Mouse (Mus musculus): ENCODE data around the gene Calcoco1. TPM values are rescaled to one million over a fixed set of nuclear protein-coding genes. Genes with fewer than 3 reads are reported as not detected.

Calcoco1 gene
- polyA plus RNA-seq, 1 experiment from 2014 or later = 26.0 TPM

DNA sequence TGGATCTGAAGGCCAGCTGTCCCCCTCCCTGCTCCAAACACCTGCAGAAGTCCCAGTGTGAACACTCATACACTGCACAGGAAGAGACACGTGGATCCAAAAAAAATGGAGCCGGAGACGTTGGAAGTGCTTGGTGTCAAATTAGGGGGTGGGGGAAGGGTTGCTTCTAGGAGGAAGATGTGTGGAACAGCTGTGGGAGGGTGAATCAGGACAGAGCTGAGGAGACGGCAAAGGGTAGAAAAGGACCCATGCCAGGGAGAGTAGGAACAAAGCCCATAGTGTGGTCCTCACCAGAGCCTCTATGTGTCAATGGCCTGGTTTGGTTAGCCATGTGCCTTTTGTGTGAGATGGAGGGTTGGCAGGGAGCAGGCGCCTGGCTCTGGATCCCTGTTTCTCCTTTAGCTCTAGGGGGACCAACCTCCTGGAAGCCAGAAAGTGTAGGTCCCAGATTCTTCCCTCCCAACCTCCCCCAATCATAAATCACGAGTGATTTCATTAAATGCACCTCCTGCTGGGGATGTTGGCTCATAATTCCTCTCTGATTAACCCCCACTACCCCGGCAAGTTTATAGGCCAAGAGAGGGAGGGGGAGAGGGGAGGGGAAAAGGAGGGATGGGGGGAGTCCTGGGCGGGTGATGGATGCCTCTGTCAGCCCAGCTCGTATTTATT is 16.6 kb downstream of the Calcoco1 start:
- Histone ChIP-seq H3K9me3 (replicated peaks) (no peaks in the 10 kb centered on the region), H3K27ac (replicated peaks) (no peak overlapping the region), H3K36me3 (peaks cover 40% of the 10 kb centered on the region), H3K4me1 (peaks cover 18% of the 10 kb centered on the region), H3K27me3 (ENCODE audit: low read depth, poor library complexity, severe bottlenecking) (peaks cover 99% of the 10 kb centered on the region), H3K4me3 (no peak overlapping the region)
- 68% methylated on average over 9 of the region's 9 CpGs for WGBS
- no peak for DNase-seq (ENCODE audit: low spot score)

DNA sequence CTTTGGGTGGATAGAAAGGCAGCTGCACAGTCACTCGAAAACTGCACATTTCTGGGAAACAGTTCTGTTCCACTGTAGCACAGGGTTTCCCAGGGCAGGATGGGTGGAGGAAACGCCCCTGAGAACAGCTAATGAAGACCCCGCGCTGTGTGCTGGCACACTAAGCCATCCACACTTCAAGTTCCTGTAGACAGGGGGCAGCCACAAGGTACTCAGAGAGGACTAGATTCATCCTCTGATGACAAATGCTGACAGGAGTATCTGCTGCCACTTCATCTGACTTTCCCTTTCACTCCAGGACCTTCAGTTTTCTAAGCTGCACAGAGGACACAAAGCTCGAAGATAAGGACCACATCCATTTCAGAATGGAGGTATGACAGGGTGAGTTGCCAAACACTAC is 17.2 kb downstream of the Calcoco1 start:
- no peak for DNase-seq (ENCODE audit: low spot score)
- Histone ChIP-seq H3K27me3 (ENCODE audit: low read depth, poor library complexity, severe bottlenecking) (peaks cover 98% of the 10 kb centered on the region), H3K36me3 (peaks cover 34% of the 10 kb centered on the region), H3K4me3 (no peak overlapping the region), H3K4me1 (peaks cover 23% of the 10 kb centered on the region), H3K9me3 (replicated peaks) (no peaks in the 10 kb centered on the region), H3K27ac (replicated peaks) (no peak overlapping the region)
- WGBS = 74% methylated on average over 5 of the region's 5 CpGs

DNA sequence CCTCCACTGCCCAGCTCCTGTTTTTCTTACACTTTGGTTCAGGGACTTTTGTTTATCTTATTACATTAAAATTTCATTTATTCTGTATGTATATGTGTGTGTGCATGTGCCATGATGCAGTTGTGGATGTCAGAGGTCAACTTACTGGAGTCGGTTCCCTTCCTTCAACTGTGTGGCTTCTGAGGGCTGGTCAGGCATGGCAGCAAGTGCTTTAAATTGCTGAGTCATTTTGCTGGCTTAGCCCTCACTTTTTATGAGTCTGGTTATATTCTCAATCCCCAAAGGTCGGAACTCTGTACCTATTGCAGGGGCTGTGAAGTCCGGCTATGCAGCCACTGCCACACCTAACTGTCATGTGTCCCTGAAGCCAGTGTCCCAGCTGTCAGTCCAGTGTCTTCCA is 19.0 kb downstream of the Calcoco1 start:
- H3K27me3 ChIP-seq (ENCODE audit: low read depth, poor library complexity, severe bottlenecking) = peaks cover 98% of the 10 kb centered on the region
- no peak overlapping the region for H3K27ac ChIP-seq (replicated peaks)
- no peaks in the 10 kb centered on the region for H3K9me3 ChIP-seq (replicated peaks)
- WGBS = 84% methylated on average over 3 of the region's 3 CpGs
- no peak overlapping the region for H3K4me3 ChIP-seq
- no peak for DNase-seq (ENCODE audit: low spot score)
- peaks cover 38% of the 10 kb centered on the region for H3K4me1 ChIP-seq
- peaks cover 16% of the 10 kb centered on the region for H3K36me3 ChIP-seq

DNA sequence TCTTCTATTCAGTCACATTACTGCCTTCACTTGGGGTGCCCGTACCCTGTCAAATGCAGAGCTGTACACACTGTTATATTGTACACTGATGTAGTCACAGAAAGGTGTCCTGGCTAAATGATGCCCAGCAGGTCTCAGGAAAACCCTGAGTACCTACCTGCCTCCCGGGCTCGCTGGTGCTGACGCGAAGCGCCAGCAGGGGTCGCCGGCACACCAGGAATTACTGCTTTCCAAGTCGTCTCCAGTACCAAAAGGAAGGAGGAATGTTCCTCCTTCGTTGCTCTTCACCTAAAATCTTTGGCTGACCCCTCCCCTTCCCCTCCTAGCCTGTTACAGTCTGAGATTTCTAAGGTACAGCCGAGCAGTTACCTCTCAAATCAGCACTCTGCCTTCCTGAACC is 23.8 kb downstream of the Calcoco1 start:
- peak; percentile 79 for DNase-seq (ENCODE audit: low spot score)
- no peaks in the 10 kb centered on the region for H3K9me3 ChIP-seq (replicated peaks)
- H3K4me1 ChIP-seq = peaks cover 50% of the 10 kb centered on the region
- no peaks in the 10 kb centered on the region for H3K36me3 ChIP-seq
- peaks cover 99% of the 10 kb centered on the region for H3K27me3 ChIP-seq (ENCODE audit: low read depth, poor library complexity, severe bottlenecking)
- 3% methylated on average over 11 of the region's 11 CpGs for WGBS
- H3K4me3 ChIP-seq = no peak overlapping the region
- H3K27ac ChIP-seq (replicated peaks) = no peak overlapping the region

DNA sequence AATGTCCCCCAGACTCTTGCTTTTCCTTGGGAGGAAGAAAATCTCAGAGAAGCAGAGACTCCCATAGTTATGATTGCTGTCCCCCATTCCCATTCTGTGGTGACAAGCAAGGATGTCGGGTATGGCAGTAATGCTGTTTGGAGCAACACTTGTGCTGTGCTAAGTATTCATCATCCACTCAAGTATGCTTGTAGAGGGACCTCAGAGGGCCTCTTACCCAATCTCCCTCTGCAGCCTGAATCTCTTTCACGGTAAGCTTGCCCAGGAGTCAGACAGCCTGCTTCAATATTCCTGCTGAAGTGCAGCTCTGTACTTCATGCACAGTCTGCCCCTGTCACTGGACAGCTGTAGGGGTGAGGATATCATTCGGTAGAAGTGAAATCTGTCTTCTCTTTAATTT is 25.1 kb downstream of the Calcoco1 start:
- Histone ChIP-seq H3K36me3 (no peaks in the 10 kb centered on the region), H3K27me3 (ENCODE audit: low read depth, poor library complexity, severe bottlenecking) (peaks cover 97% of the 10 kb centered on the region), H3K27ac (replicated peaks) (no peak overlapping the region), H3K4me3 (no peak overlapping the region), H3K9me3 (replicated peaks) (no peaks in the 10 kb centered on the region), H3K4me1 (peaks cover 63% of the 10 kb centered on the region)
- DNase-seq (ENCODE audit: low spot score) = no peak
- 46% methylated on average over 3 of the region's 3 CpGs for WGBS

DNA sequence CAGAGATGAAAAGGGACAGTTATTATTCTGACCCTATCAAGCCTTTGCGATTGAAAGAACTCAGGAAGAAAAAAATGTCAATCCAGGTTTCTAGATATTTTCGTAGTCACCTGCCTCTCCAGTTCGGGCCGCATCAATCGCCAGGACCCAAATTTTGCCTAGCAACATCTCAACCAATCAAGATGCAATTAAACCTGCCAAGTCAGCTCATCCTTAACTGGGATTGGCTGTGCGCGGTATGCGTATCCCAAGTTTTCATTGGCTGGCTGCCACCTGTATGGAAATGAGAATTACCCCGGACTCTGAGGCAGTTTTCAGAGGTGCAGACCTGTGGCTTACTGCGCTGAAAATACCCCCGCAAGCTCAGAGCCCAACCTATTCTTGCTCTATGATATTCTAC is 28.4 kb downstream of the Calcoco1 start:
- 1% methylated on average over 11 of the region's 11 CpGs for WGBS
- H3K4me3 ChIP-seq = peak overlapping the region; percentile 56

DNA sequence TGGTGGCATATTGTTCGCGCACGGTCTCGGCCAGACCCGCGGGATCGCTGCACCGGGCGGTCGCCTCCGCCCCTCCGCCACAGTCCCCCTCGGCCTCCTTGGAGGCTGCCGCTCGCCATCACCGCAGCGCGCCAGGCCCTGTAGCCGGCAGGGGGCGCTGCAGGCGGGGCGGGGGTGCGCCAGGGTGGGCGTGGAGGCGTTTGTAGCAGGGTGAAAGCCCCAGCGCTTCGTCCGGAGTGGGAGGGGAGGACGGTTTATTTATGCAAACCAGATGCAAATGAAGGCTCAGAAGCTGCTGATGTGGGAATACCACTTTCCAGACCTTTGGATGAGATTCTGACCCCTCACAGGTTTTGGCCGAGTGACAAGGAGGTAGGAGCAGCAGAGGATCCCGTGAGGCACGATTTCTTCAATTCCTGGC is 29.0 kb downstream of the Calcoco1 start:
- H3K27ac ChIP-seq (replicated peaks) = peak overlapping the region; percentile 67
- DNase-seq (ENCODE audit: low spot score) = peak; percentile 87
- peaks cover 45% of the 10 kb centered on the region for H3K4me1 ChIP-seq
- H3K27me3 ChIP-seq (ENCODE audit: low read depth, poor library complexity, severe bottlenecking) = peaks cover 87% of the 10 kb centered on the region
- 0% methylated on average over 32 of the region's 32 CpGs for WGBS
- no peaks in the 10 kb centered on the region for H3K9me3 ChIP-seq (replicated peaks)
- H3K36me3 ChIP-seq = no peaks in the 10 kb centered on the region
- peak overlapping the region; percentile 56 for H3K4me3 ChIP-seq

More for the DNA sequence above, 28.4 kb downstream of the Calcoco1 start:
- no peaks in the 10 kb centered on the region for H3K9me3 ChIP-seq (replicated peaks)
- peaks cover 50% of the 10 kb centered on the region for H3K4me1 ChIP-seq
- peak; percentile 54 for DNase-seq (ENCODE audit: low spot score)
- H3K27ac ChIP-seq (replicated peaks) = no peak overlapping the region
- peaks cover 88% of the 10 kb centered on the region for H3K27me3 ChIP-seq (ENCODE audit: low read depth, poor library complexity, severe bottlenecking)
- no peaks in the 10 kb centered on the region for H3K36me3 ChIP-seq

DNA sequence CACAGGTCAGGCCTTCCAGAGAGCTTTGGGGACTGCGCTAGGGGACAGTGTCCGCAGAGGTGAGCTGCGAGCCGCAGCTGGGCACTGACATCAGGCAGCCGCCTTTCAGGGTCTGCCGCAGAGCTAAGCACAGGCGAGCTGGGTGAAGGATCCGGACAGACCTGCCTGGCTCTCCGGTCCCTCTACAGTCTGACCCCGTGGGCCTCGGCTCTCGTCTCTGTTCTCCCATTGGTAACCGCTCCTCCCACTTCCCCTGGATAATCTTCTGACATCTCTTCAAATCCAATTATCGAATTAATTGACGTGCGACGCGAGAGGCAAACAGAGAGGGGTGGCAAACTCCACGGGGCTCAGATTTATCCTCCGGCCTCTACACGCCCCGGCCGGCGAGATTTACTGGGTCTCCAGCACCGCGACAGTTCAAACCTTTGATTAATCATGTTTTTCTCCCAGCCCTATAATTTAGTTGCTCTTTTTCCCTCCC is 29.6 kb downstream of the Calcoco1 start:
- Histone ChIP-seq H3K9me3 (replicated peaks) (no peaks in the 10 kb centered on the region), H3K4me3 (peak overlapping the region; percentile 56), H3K27ac (replicated peaks) (peak overlapping the region; percentile 67), H3K4me1 (peaks cover 45% of the 10 kb centered on the region), H3K27me3 (ENCODE audit: low read depth, poor library complexity, severe bottlenecking) (peaks cover 87% of the 10 kb centered on the region), H3K36me3 (no peaks in the 10 kb centered on the region)
- under 1% methylated on average over 26 of the region's 26 CpGs for WGBS
- DNase-seq (ENCODE audit: low spot score) = peak; percentile 62

DNA sequence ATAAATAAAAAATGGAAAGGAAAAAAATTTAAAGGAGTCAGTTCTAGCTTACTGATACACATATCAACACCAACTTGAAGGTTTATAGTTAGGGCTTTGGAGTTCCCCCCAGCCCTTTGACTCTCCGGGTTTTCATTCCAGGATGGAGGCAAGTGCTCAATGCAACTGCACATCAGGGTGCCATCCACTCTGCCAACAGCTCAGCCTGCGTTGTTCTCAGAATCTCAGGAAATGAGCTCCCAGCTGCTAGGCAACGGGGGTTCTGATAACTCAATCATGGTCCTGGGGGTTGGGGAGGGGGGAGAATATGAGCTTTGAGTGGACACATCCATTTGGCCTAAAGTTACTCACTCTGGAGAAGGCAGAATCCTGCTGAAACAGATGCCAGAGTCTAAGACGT is 36.2 kb downstream of the Calcoco1 start:
- Histone ChIP-seq H3K4me1 (peaks cover 22% of the 10 kb centered on the region), H3K27me3 (ENCODE audit: low read depth, poor library complexity, severe bottlenecking) (peaks cover 67% of the 10 kb centered on the region), H3K4me3 (no peak overlapping the region), H3K9me3 (replicated peaks) (no peaks in the 10 kb centered on the region), H3K27ac (replicated peaks) (no peak overlapping the region), H3K36me3 (no peaks in the 10 kb centered on the region)
- WGBS = 9% methylated on average over 4 of the region's 4 CpGs
- no peak for DNase-seq (ENCODE audit: low spot score)

DNA sequence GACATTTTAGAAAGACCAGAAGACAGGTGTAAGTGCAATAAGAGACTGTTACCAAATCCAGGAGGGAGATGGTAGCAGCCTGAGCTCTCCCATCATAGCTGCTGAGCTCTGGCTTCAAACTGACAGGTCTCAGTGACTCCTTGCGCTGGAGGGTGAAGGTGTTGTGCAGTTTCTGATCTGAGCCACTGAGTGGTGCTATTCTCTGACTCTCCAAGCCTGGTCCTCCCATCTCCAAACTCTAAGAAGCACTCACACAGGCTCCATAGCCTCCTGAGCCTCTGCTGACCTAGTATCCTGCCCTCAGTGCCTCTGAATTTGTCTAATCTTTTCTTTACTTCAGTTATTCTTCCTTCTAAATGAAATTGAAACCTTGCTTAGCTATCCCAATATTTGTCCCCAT is 38.3 kb downstream of the Calcoco1 start:
- WGBS = 25% methylated on average over 1 of the region's 1 CpGs
- Histone ChIP-seq H3K4me3 (no peak overlapping the region), H3K4me1 (peaks cover 20% of the 10 kb centered on the region), H3K36me3 (no peaks in the 10 kb centered on the region), H3K27me3 (ENCODE audit: low read depth, poor library complexity, severe bottlenecking) (peaks cover 56% of the 10 kb centered on the region), H3K9me3 (replicated peaks) (no peaks in the 10 kb centered on the region), H3K27ac (replicated peaks) (no peak overlapping the region)
- DNase-seq (ENCODE audit: low spot score) = no peak

DNA sequence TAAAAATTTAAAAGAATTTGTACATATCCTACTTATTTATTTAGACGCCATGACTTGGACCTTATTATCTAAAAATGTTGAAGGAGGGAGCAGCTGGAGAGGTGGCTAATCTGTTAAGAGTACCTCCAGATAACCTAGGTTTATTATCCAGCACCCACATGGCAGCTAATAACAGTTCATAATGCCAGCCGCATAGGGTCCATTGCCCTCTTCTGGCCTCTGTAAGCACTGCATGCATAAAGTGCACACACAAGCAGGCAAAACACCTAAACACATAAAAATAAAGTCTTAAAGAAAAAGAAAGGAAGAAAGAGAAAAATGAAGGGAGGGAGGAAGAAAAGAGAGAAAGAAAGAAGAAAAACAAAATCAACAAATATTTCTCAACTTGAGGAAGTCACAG is 45.6 kb downstream of the Calcoco1 start:
- 89% methylated on average over 2 of the region's 2 CpGs for WGBS

DNA sequence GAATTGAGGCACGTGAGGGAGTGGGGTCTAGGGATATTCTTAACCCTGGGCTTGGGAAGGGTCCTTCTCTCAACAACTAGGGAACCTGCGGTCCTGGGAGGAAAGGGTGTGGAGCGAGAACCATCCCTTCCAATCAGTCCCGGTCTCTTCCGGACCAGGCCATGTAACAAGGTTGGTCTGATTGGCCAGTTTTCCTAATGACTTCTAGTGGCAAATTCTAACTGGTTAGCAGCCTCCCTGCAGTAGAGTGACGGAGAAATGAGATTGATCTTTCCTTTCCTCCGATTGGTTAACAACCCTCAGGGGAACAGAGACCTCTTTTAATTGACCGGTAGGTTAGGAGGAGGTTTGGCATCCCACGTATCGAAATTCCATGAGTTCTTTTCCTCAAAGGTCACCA is 48.4 kb downstream of the Calcoco1 start:
- H3K4me3 ChIP-seq = peak overlapping the region; percentile 84
- peak; percentile 65 for DNase-seq (ENCODE audit: low spot score)
- H3K4me1 ChIP-seq = peaks cover 52% of the 10 kb centered on the region
- no peaks in the 10 kb centered on the region for H3K27me3 ChIP-seq (ENCODE audit: low read depth, poor library complexity, severe bottlenecking)
- WGBS = 3% methylated on average over 10 of the region's 10 CpGs
- no peaks in the 10 kb centered on the region for H3K9me3 ChIP-seq (replicated peaks)
- peaks cover 10% of the 10 kb centered on the region for H3K36me3 ChIP-seq
- H3K27ac ChIP-seq (replicated peaks) = peak overlapping the region; percentile 100

More for the DNA sequence above, 45.6 kb downstream of the Calcoco1 start:
- DNase-seq (ENCODE audit: low spot score) = no peak
- no peak overlapping the region for H3K4me3 ChIP-seq
- no peak overlapping the region for H3K27ac ChIP-seq (replicated peaks)
- 0 out of 2 replicates have a peak, but pooled peaks cover 4% of the 10 kb centered on the region for H3K27me3 ChIP-seq (ENCODE audit: low read depth, poor library complexity, severe bottlenecking)
- no peaks in the 10 kb centered on the region for H3K9me3 ChIP-seq (replicated peaks)
- no peaks in the 10 kb centered on the region for H3K36me3 ChIP-seq
- peaks cover 31% of the 10 kb centered on the region for H3K4me1 ChIP-seq

DNA sequence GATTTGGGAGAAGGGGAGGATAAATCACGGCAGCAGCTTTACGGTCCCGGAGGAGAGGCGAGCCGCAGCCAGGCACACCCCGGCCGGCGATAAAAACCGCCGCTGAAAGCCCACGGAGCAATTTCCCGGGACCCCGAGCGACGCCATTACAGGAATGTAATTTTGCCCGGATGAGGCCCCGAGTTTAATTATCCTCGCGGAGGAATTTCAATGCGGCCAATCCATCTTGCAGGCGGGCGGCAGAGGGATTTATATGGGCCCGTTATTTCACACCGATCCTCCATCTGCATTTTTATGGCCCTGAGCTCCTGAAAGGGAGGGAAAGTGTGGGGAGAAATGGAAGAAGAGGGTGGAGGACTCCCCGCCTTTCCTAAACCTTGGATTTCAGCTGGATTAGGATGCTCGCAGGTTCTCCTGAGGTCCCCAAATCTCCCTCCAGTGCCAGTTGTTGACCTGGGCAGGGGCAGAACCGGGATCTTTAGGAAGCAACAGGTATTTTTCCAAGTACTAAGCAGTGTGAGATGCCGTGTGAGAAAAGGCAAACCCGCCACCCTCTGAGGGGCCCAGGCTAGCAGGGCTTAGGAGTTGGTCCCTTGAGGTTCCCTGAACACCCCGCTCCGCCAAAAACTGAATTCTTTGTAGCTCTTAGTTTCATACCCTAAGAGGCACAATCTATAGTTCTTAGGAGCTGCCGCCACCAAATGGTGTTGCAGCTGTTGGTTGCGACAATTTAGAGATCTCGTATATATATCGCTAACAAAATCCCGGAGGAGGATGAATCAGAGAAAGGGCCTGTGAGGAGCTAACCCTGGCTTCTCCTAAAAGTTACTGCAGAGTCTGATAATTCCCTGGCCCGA is 49.5 kb downstream of the Calcoco1 start, which contains the start of gene Atp5g2:
Atp5g2 (minus strand) TSS at position 138 of the 857 bp plus-strand sequence.
- 2% methylated on average over 37 of the region's 37 CpGs for WGBS
- peak within 1 kb of the TSS; percentile 84 for H3K4me3 ChIP-seq
- H3K4me1 ChIP-seq = peaks cover 52% of the 10 kb centered on the region
- no peaks in the 10 kb centered on the region for H3K9me3 ChIP-seq (replicated peaks)
- no peaks in the 10 kb centered on the region for H3K27me3 ChIP-seq (ENCODE audit: low read depth, poor library complexity, severe bottlenecking)
- DNase-seq (ENCODE audit: low spot score) = no peak
- H3K27ac ChIP-seq (replicated peaks) = peak within 1 kb of the TSS; percentile 100
- peaks cover 21% of the 10 kb centered on the region for H3K36me3 ChIP-seq

Data from midbrain, embryonic 10.5 days (tissue).